Mouse (Mus musculus): Measurements from ENCODE around the gene Klf5. TPM values are rescaled to one million over a fixed set of nuclear protein-coding genes. Genes with fewer than 3 reads are reported as not detected.

The Klf5 gene
- 47.4 and 48.0 TPM in 2 replicates for polyA plus RNA-seq (2015; fragmentation: Nextera tagmentation; extraction: Ambion mirVana)

DNA sequence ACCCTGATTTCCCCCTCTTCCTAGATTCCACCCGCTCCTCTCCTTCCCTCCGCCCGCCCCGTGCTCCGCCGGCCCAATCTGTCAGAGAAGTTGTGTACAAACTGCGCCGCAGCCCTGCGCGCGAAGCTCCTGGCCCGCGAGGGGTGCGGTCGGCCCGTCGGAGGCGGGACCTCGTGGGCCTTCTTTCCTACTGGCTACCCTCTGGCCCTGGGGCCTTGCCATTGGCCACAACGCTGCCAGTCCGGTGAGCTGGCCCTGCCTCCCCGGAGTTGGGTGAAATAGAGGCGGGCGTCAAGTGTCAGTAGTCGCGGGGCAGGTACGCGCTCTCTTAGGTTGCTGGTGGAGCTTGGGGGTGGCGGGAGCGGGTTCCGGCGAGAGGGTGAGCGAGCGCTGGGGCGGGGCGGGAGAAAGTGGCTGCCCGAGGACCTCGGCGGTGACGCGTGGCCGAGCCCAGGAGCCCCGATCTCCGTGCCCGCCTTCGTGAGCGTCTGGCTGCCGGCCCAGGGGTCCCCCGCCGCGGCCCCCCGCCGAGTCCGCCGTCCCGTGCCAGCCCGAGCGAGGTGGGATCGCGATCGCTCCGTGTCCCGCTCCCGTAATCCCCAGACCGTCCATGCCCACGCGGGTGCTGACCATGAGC lies at the start of gene Klf5:
Klf5 (plus strand) TSS at position 307 of the 637 bp plus-strand sequence.
- no peaks in the 10 kb centered on the region for H3K36me3 ChIP-seq (ENCODE audit: insufficient read depth, low read length)
- ATAC-seq = peak; percentile 97
- WGBS = 3% methylated on average over 43 of the region's 67 CpGs

DNA sequence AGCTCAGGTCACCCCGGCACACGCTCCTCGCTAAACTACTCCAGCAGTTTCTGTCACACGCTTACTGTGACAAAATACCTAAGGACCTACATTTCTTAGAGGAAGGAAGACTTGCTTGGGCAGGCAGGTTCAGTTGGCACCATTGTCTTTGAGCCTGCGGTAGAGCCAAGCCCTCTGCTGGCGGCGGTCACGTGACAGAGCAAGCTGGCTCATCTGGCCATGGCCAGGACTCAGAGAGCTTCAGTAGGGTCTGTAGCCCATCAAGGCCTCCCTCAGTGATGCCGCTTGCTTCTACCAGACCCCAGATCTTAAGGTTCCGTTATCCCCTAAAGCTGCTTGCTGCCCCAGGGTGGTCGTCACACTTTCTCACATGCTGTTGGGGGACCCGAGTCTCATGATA lies 36.5 kb upstream of the Klf5 start:
- Histone ChIP-seq H3K36me3 (ENCODE audit: insufficient read depth, low read length) (no peaks in the 10 kb centered on the region), H3K27ac (ENCODE audit: low read length) (no peak overlapping the region), H3K4me2 (replicated peaks; ENCODE audit: low read depth, low read length) (no peak overlapping the region), H3K9ac (replicated peaks; ENCODE audit: low read depth) (no peak overlapping the region), H3K4me1 (ENCODE audit: insufficient read depth, low read depth, low read length) (no peaks in the 10 kb centered on the region), H3K4me3 (ENCODE audit: low read depth, low read length) (no peak overlapping the region), H3K9me3 (ENCODE audit: low read length) (no peaks in the 10 kb centered on the region), H3K27me3 (replicated peaks; ENCODE audit: insufficient read depth, low read length) (no peaks in the 10 kb centered on the region)
- ATAC-seq (no peak), DNase-seq (ENCODE audit: low spot score) (no peak)
- no peak for TF ChIP-seq CTCF (IDR thresholded peaks at IDR 0.05)
- no peak for TF ChIP-seq EP300 (IDR thresholded peaks at IDR 0.05)
- 94% methylated on average over 12 of the region's 12 CpGs for WGBS

More for the DNA sequence above, at the start of gene Klf5:
- peak within 1 kb of the TSS; percentile 78 for H3K4me3 ChIP-seq (ENCODE audit: low read depth, low read length)
- H3K4me1 ChIP-seq (ENCODE audit: insufficient read depth, low read depth, low read length) = peaks cover 4% of the 10 kb centered on the region; the same call in 1 of the 2 replicates
- peak within 1 kb of the TSS; percentile 71 for H3K9ac ChIP-seq (replicated peaks; ENCODE audit: low read depth)
- no peaks in the 10 kb centered on the region for H3K27me3 ChIP-seq (replicated peaks; ENCODE audit: insufficient read depth, low read length)
- DNase-seq (ENCODE audit: low spot score) = peak; percentile 98
- H3K9me3 ChIP-seq (ENCODE audit: low read length) = no peaks in the 10 kb centered on the region
- peak within 1 kb of the TSS; percentile 93 for H3K4me2 ChIP-seq (replicated peaks; ENCODE audit: low read depth, low read length)
- peak within 1 kb of the TSS; percentile 95 for H3K27ac ChIP-seq (ENCODE audit: low read length)
- TF ChIP-seq CTCF (IDR thresholded peaks at IDR 0.05) (no peak), EP300 (IDR thresholded peaks at IDR 0.05) (no peak)

DNA sequence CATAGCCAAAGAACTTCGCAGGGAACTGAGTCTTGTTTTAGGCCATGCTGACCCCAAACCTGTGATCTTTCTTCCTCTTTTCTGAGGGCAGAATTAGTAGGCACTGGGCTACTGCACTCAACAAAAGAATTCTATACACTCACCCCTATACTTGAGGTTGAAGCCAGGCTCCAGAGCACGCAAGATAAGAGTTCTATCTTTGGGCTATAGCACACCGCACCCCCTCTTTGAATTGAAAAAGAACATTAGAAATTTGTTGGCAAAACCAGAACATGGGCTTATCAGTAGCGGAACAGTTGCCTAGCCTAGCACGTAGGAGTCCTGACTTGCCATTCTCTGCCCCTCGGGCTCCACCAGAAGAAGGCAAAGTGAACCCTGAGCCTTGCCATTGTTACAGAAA lies 34.7 kb upstream of the Klf5 start:
- WGBS = 78% methylated on average over 6 of the region's 6 CpGs
- TF ChIP-seq CTCF (IDR thresholded peaks at IDR 0.05) (no peak), EP300 (IDR thresholded peaks at IDR 0.05) (no peak)
- no peak overlapping the region for H3K9ac ChIP-seq (replicated peaks; ENCODE audit: low read depth)

DNA sequence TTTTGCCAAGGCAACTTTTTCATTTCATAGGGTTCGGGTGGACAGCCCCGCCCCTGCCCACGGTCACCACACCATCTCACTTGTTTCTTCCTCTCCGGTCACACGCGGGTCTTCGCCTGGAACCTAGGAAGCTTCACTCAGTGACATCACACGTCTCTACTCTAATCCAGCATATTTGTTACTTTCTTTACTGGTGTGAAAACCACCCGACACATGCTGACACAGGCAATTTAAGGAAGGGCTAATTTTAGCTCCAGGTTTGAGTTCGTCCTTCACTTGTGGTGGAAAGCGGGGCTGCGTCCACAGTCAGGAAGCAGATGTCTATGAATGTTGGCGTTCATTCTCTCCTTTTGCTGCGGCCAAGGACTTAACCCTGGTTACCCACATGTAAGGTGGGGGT lies 32.7 kb upstream of the Klf5 start:
- no peaks in the 10 kb centered on the region for H3K9me3 ChIP-seq (ENCODE audit: low read length)
- DNase-seq (ENCODE audit: low spot score) (no peak), ATAC-seq (no peak)
- TF ChIP-seq EP300 (IDR thresholded peaks at IDR 0.05) (no peak), CTCF (IDR thresholded peaks at IDR 0.05) (no peak)
- H3K4me2 ChIP-seq (replicated peaks; ENCODE audit: low read depth, low read length) = no peak overlapping the region
- no peaks in the 10 kb centered on the region for H3K4me1 ChIP-seq (ENCODE audit: insufficient read depth, low read depth, low read length)
- 77% methylated on average over 14 of the region's 14 CpGs for whole genome bisulfite sequencing
- H3K27ac ChIP-seq (ENCODE audit: low read length) = no peak overlapping the region
- H3K9ac ChIP-seq (replicated peaks; ENCODE audit: low read depth) = no peak overlapping the region
- H3K36me3 ChIP-seq (ENCODE audit: insufficient read depth, low read length) = no peaks in the 10 kb centered on the region
- H3K4me3 ChIP-seq (ENCODE audit: low read depth, low read length) = no peak overlapping the region
- H3K27me3 ChIP-seq (replicated peaks; ENCODE audit: insufficient read depth, low read length) = no peaks in the 10 kb centered on the region

More for the DNA sequence above, 34.7 kb upstream of the Klf5 start:
- H3K4me1 ChIP-seq (ENCODE audit: insufficient read depth, low read depth, low read length) = no peaks in the 10 kb centered on the region
- ATAC-seq (no peak), DNase-seq (ENCODE audit: low spot score) (no peak)
- H3K27ac ChIP-seq (ENCODE audit: low read length) = no peak overlapping the region
- H3K36me3 ChIP-seq (ENCODE audit: insufficient read depth, low read length) = no peaks in the 10 kb centered on the region
- no peaks in the 10 kb centered on the region for H3K9me3 ChIP-seq (ENCODE audit: low read length)
- H3K27me3 ChIP-seq (replicated peaks; ENCODE audit: insufficient read depth, low read length) = no peaks in the 10 kb centered on the region
- no peak overlapping the region for H3K4me3 ChIP-seq (ENCODE audit: low read depth, low read length)
- no peak overlapping the region for H3K4me2 ChIP-seq (replicated peaks; ENCODE audit: low read depth, low read length)

DNA sequence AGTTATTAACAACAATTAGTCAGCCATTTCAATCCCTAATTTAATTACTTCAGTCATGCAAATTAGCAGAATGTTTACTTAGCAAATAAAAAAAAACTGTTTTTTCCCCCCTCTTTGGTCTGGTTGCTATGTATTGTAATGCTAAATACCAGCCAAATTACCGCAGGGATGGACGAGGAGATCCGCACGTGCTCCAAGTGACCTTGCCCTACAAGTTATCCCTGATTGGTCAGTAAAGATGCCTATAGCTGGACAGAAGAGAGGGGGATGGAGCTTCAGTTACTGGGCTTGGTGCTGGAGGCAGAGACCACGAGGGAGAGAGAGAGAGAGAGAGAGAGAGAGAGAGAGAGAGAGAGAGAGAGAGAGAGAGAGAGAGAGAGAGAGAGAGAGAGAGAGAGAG lies 31.7 kb upstream of the Klf5 start:
- Histone ChIP-seq H3K9ac (replicated peaks; ENCODE audit: low read depth) (no peak overlapping the region), H3K36me3 (ENCODE audit: insufficient read depth, low read length) (no peaks in the 10 kb centered on the region), H3K4me2 (replicated peaks; ENCODE audit: low read depth, low read length) (no peak overlapping the region), H3K4me1 (ENCODE audit: insufficient read depth, low read depth, low read length) (no peaks in the 10 kb centered on the region), H3K27me3 (replicated peaks; ENCODE audit: insufficient read depth, low read length) (no peaks in the 10 kb centered on the region), H3K27ac (ENCODE audit: low read length) (no peak overlapping the region), H3K4me3 (ENCODE audit: low read depth, low read length) (no peak overlapping the region), H3K9me3 (ENCODE audit: low read length) (no peaks in the 10 kb centered on the region)
- ATAC-seq (no peak), DNase-seq (ENCODE audit: low spot score) (no peak)
- 74% methylated on average over 5 of the region's 5 CpGs for WGBS
- TF ChIP-seq CTCF (IDR thresholded peaks at IDR 0.05) (no peak), EP300 (IDR thresholded peaks at IDR 0.05) (no peak)

DNA sequence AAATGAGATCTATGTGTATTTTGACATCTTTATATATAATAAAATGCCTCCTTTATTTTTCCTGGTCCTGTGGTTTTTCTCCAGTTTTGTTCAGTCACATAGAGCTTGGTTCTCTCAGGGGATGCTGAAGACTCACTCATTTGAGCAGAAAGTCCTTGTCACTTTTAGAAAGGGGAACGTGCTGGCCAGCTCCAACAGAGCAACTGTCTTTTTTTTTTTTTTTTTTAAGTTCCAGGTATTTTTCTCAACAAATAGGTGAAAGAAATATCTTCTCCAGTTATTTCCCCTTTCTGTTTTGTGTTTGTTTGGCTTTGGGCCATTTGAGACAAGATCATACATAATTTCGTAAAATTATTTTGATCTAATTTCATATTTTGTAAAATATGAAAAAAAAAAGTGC lies 24.4 kb upstream of the Klf5 start:
- Histone ChIP-seq H3K4me3 (ENCODE audit: low read depth, low read length) (no peak overlapping the region), H3K36me3 (ENCODE audit: insufficient read depth, low read length) (no peaks in the 10 kb centered on the region), H3K9ac (replicated peaks; ENCODE audit: low read depth) (no peak overlapping the region), H3K27ac (ENCODE audit: low read length) (no peak overlapping the region), H3K27me3 (replicated peaks; ENCODE audit: insufficient read depth, low read length) (no peaks in the 10 kb centered on the region), H3K4me1 (ENCODE audit: insufficient read depth, low read depth, low read length) (no peaks in the 10 kb centered on the region), H3K9me3 (ENCODE audit: low read length) (no peaks in the 10 kb centered on the region), H3K4me2 (replicated peaks; ENCODE audit: low read depth, low read length) (no peak overlapping the region)
- TF ChIP-seq EP300 (IDR thresholded peaks at IDR 0.05) = no peak
- TF ChIP-seq CTCF (IDR thresholded peaks at IDR 0.05) = no peak
- DNase-seq (ENCODE audit: low spot score) = no peak
- ATAC-seq = no peak
- WGBS = 62% methylated on average over 2 of the region's 2 CpGs
